Mouse (Mus musculus) thymus, adult 2 months (tissue): ENCODE measurements around the gene Eya3.

Experiments used
- CTCF ChIP-seq: fragments of 200-500 bp; IDR thresholded peaks from 2 replicates; pipeline ENCODE4 v1.5.1; 2012; ENCODE audit warnings: mild to moderate bottlenecking, control low read depth, low read length, moderate library complexity, borderline replicate concordance; ENCODE audit not compliant: control insufficient read depth, poor library complexity, insufficient read depth; ENCODE audit errors: extremely low read depth
- POLR2A ChIP-seq: fragments of 200-500 bp; IDR thresholded peaks from 2 replicates; pipeline ENCODE4 v1.6.1; 2012; ENCODE audit warnings: mild to moderate bottlenecking, low read length, control low read depth, moderate library complexity; ENCODE audit not compliant: control insufficient read depth, poor library complexity, insufficient read depth; ENCODE audit errors: extremely low read depth

GRCm38 (mm10) chr4:132718251-132718650 lies 79.5 kb downstream of the Eya3 start:
- TF ChIP-seq POLR2A, result no peak
- TF ChIP-seq CTCF, result no peak
